Mouse (Mus musculus) ovary, postnatal 36 days (tissue): ENCODE data around the gene Prr13.

Experiments used
- DNase-seq: peaks from one replicate; pipeline ENCODE4 v3.0.0; 2022; ENCODE audit warnings: low spot score, mixed read lengths

Gene Prr13

DNA sequence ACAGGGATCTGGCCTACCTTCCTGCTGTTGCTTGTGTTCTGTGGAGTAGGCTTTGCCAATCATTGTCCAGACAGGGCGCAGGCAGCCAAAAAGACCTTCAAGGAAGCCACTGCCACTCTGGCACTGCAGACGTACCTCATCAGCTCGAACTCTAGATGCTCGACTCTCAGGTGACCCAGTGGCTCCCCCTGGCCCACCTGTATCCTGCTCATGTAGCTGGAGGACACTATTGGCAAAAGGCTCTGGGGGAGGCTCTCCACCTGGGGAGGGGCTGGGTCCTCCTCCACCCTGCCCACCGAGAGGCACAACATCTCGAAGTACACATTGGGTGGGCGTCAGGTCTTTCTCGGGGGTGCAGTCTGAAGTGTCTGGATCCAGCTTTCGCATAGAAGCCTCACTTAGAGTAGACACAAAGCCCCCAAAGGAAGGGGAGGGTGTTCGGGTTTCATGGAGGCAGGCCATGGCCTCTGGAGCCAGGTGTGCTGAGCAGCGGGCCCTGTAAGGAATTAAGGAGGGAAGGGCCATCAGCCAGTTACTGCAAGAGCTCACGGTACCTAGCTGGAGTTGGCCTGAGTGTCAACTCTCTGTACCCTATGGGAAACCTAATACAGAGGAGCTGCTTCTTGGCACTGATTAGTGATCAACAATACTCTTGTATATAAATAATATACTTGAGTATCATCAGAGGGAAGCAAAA, 46.4 kb downstream of the Prr13 start:
- DNase-seq, result no peak

DNA sequence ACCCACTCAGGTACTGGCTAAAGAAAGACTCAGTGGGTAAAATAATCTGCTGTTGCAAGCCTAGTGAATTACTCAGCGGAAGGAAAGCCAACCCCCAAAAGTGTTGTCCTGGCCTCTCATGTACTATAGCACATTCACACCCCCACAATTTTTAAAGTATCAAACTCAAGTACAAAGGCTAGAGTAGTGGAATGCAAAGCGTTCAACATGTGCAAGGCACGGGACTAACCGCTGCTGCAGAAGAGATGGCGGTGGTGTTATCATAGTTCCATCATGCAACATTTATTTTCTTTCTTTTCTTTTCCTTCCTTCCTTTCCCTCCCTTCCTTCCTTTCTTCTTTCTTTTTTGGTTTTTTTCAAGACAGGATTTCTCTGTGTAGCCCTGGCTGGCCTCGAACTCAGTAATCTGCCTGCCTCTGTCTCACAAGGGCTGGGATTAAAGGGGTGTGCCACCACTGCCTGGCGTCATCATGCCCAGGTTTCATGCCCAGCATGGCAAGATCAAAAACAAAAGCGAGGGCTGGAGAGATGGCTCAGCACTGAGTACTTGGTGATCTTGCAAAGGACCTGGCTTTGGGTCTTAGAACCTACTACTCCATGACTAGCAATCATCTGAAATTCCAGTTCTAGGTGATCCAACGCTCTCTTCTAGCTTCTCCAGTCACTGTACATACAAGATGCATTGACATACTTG, 47.1 kb downstream of the Prr13 start:
- no peak for DNase-seq

DNA sequence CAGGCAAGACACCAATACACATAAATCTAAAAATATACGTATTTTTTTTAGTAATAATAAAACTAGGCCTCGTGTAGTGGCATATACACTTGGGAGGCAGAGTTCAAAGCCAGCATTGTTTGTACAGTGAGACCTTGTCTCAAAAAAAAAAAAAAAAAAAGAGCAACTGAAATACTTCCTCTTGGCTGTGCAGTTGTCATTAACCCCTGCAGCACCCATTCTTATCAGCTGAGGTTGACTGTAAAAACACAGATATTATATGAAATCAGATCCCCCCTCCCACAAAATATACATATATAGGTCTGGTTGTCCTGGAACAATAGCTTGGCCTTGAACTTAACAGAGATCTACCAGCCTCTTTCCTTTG, 47.6 kb downstream of the Prr13 start:
- no peak for DNase-seq

DNA sequence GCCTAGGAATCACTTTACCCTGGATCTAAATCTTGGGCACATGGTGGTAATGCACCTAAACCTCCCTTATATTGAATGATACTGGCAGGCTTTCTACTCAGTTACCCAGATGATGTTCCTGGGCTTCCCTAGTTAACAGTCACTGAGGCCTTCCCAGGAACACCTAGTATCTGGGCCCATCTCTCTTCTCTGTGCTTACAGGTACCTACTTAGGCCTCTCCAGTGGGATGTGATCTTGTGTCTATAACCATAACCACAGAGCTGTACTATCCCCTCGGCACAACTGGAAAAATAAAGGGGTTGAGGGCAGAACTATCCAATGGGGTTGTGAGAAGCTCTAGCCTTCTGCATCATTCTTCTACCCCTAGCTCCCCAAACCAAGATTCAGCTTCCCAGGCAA, 48.0 kb downstream of the Prr13 start:
- no peak for DNase-seq

DNA sequence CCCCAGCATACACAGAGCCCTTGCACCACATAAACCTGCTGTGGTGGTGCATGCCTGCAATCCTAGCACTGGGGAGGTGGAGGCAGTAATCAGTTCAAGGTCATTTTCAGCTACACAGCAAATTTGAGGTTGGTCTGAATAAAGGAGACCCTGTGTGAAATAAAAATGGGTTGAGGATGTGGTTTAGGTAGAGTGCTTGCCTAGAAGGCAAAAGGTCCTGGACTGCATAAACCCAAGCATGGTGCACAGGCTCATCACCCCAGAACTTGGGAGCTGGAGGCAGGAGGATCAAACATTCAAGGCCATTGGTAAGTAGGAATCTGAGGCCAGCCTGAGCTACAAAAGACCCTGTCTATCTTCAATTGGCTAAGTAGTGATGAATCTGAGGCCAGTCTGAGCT, 48.7 kb downstream of the Prr13 start:
- no peak for DNase-seq

DNA sequence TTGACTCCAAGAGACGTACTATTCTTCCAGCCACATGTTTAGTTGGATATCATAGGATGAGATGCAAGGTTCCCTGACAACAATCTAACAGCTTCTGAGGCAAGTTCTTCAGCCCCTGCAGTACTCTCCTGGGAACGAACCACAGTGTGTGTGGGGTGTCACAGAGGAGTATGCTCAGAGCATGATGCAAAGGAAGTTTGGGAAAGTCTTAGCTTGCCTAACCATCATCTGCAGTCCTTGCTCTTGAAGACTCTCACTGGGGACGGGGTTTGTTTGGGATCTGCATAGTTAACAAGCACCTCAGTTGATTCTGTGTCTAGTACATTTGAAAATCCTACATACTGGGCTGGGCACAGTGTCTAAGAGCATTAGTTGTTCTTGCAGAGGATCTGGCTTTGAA, 49.5 kb downstream of the Prr13 start:
- no peak for DNase-seq

DNA sequence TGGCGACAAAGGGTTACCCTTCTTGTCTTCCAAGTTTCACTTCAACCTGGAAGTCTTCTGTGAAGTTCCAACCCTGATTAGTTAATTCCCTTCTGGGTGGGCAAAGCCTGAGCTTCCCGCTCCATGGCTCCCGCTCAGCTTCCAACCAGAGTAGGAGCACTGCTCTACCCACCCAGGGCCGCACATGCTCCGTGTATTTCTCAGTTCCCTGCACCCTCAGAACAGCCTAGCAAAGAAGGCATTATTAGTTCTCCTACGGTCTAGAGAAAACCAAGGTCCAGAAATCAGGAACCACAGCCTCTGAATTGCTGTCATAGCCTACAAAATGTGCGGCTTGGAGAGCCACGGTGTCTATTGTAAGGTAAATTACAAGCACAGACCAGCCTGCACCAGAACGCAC, 51.3 kb downstream of the Prr13 start:
- DNase-seq, result no peak

DNA sequence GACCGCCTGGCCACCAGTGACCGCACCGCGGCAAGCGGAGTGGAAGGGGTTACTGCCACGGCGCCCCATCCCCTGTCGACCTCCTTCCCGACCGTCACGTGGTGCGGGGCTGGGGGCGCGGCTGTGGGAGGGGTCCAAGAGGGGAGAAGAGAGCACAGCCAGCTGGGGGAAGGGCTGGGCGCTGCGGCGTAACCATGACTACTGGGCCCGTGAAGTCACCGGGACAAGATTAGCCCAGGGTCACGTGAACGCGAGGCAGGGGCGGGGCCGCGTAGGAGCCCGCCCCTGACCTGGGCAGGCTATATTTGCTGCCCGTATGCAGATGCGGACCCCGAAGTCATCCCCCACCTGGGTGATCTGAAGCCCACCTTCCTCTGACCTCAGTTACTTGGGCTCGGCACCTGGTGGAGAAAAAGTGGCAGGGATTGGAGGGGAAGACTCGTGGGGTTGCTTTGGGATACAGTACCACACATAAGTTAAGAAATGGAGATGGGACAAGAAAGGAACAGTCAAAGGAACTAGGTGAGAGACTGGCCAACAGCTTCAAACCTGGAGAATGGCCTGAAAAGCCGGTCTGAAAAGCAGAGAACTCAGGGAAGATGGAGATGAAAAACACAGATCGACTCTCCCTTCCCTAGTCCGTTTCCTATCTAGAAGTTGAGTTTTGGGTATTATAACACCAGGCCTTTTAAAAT, 51.9 kb downstream of the Prr13 start:
- peak; percentile 87 for DNase-seq

DNA sequence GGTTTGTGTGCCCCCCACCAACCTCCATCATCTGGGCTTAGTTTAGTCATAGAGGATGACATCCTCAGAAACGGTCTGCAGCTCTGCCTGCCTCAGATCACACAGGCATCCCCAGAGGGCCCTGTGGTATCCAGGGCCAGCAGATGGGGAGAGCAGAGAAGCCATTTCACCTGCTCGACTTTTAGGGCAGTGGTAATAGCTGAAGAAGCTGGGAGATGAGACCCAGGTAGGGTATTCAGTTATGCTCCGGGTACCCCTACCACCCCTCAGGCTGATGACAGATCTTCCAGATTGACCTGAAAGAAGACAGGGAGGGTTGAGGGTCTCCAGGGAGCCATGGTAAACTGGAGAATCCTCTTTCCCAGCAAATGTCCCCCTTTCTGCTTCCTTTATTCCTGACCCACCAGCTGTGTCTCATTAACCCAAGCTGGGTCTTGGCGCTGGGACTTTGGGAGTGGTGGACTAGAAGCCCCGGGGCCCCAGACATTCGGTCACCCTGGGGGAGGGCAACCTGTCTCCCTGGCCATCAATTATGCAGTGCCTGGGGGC, 52.5 kb downstream of the Prr13 start:
- DNase-seq, result no peak

DNA sequence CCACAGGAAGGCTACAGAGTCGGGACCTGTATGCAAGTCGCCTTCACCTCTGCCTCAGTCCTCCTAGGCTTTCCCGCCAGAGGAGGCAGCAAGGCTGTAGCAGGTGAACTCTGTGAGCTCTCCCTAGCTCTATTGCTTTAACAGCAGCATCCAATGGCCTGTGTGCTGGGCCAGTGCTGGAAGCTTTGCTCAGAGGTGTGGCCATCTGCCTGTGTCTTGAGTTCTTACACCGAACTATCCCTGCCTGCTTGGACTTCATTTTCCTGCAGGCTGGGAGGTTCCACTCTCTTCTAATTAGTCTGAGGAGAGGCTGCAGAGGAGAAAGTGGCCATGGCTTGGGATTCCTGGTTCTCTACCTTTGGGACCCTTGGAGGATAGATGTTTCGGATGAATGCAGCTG, 53.2 kb downstream of the Prr13 start:
- DNase-seq, result no peak
